Mouse (Mus musculus): ENCODE results near the gene Lrrc3.

DNA sequence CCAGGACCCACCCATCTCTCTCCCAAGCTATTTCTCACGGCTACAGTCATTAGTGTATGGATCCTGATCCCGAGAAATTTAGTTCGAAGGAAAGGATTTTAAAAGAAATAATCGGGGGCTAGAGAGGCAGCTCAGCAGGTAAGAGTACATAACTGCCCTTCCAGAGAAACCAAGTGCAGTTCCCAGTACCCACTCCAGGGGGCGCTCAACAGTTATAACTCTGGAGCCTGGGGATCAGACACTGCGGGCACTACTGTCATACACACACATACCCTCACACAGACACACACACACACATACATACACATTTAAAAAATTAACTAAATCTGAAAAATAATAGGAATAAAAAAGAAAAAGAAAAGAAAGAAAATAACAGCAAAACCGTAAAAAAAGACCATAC is 23.8 kb upstream of the Lrrc3 start:
- no peak for TF ChIP-seq CTCF (IDR thresholded peaks at IDR 0.05; ENCODE audit: control insufficient read depth, insufficient read depth, insufficient read length)
- TF ChIP-seq MYOD1 (IDR thresholded peaks at IDR 0.05; ENCODE audit: control insufficient read depth, insufficient read length, low read depth) = no peak
- no peak for TF ChIP-seq MAX (IDR thresholded peaks at IDR 0.05)
- no peak for TF ChIP-seq MYOG (IDR thresholded peaks at IDR 0.05; ENCODE audit: control insufficient read depth, extremely low read depth, insufficient read length)
- no peak for TF ChIP-seq CEBPB (IDR thresholded peaks at IDR 0.05; ENCODE audit: low read depth)

All from C2C12 (cell line).